8 mouse cellular contexts compared by ENCODE assay signal in the genomic region with DNA sequence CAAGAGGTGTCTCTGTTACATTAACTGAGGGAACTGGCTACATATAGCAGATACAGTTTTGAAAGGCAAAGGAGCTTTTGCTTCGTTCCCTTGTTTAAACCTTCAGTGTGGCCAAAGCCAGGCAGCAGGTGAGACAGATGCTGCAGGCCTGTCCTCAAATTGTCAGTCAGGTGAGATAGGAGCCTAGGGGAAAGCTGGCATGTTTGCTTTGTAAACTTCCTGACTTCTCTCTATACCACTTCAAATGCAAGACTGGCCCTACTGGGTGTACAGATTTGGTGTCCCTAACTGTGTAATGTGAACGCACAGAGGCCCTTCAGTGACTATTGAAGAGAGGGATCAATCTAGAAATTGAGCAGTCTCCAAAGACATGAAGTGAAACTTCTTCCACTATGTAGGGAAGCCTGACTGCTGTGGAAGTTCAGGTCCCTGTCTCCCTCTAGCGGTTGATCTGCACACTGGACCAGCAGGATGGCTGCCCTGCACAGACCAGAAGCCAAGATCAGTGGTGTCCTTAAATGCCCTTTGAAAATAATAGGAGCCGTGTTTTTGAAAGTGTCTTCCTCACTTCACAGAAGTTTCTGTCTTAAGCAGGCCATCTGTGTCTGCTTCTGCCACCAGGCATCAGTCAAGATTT. TPM values are rescaled to one million over a fixed set of nuclear protein-coding genes. Genes with fewer than 3 reads are reported as not detected.
A peak's percentile ranks its signal among the peaks of the same experiment; 100 is the strongest.
DNase-seq lines count a peak whose midpoint lies in the region; ATAC-seq and TF ChIP-seq lines count a peak whose summit lies in the region.

No protein-coding gene starts in this region.

- TF ChIP-seq CTCF in forebrain, postnatal 0 days (IDR thresholded peaks at IDR 0.05; ENCODE audit: low read depth), result peak; percentile 97
- peak; percentile 89 for TF ChIP-seq CTCF in layer of hippocampus, adult 2 months (conservative IDR thresholded peaks at IDR 0.05)

- no peaks in the 10 kb centered on the region for H3K27me3 ChIP-seq in forebrain, postnatal 0 days (ENCODE audit: insufficient read depth, low read length)
- no peaks in the 10 kb centered on the region for H3K27me3 ChIP-seq in hindbrain, embryonic 10.5 days (ENCODE audit: insufficient read depth, poor library complexity, severe bottlenecking)
- no peaks in the 10 kb centered on the region for H3K27me3 ChIP-seq in lung, embryonic 16.5 days (ENCODE audit: control insufficient read depth, insufficient read depth, low read depth, low read length)

- peak; percentile 83 for DNase-seq in Muller cell, postnatal 12 days (ENCODE audit: inconsistent ontology term)
- DNase-seq in cerebellum, adult 18-20 months, result peak; percentile 63 to 76
- DNase-seq in forebrain, postnatal 0 days, result peak; percentile 85
- DNase-seq in hindbrain, embryonic 10.5 days (ENCODE audit: low spot score), result peak; percentile 73
- DNase-seq in layer of hippocampus, adult 2 months (ENCODE audit: low spot score in 2 of 2), result peak; percentile 43 to 64
- peak; percentile 45 for DNase-seq in ovary, postnatal 36 days (ENCODE audit: low spot score)
- peak; percentile 73 for DNase-seq in yolk sac, embryonic 10.5 days (ENCODE audit: low spot score)

- no peak overlapping the region for H3K9ac ChIP-seq in forebrain, postnatal 0 days
- H3K9ac ChIP-seq in lung, embryonic 16.5 days (ENCODE audit: low read length), result no peak overlapping the region

- H3K4me2 ChIP-seq in forebrain, postnatal 0 days (ENCODE audit: low read depth), result no peak overlapping the region
- no peak overlapping the region for H3K4me2 ChIP-seq in lung, embryonic 16.5 days (ENCODE audit: low read depth, low read length)

- no peaks in the 10 kb centered on the region for H3K4me1 ChIP-seq in forebrain, postnatal 0 days (ENCODE audit: insufficient read depth)
- H3K4me1 ChIP-seq in hindbrain, embryonic 10.5 days (replicated peaks), result peaks cover 2% of the 10 kb centered on the region
- H3K4me1 ChIP-seq in lung, embryonic 16.5 days (replicated peaks; ENCODE audit: control insufficient read depth, insufficient read depth, low read length), result peaks cover 6% of the 10 kb centered on the region; the same call in 1 of the 2 replicates

- H3K9me3 ChIP-seq in forebrain, postnatal 0 days (ENCODE audit: low read length), result no peaks in the 10 kb centered on the region
- no peaks in the 10 kb centered on the region for H3K9me3 ChIP-seq in hindbrain, embryonic 10.5 days
- H3K9me3 ChIP-seq in lung, embryonic 16.5 days (ENCODE audit: control insufficient read depth, low read length), result no peaks in the 10 kb centered on the region

- 22% methylated on average over 4 of the region's 4 CpGs for WGBS in forebrain, postnatal 0 days
- WGBS in hindbrain, embryonic 10.5 days, result 25% methylated on average over 4 of the region's 4 CpGs
- WGBS in lung, embryonic 16.5 days, result 10% methylated on average over 4 of the region's 4 CpGs

- peak; percentile 95 for ATAC-seq in forebrain, postnatal 0 days
- peak; percentile 90 for ATAC-seq in lung, embryonic 16.5 days (ENCODE audit: low read depth)

- no peaks in the 10 kb centered on the region for H3K36me3 ChIP-seq in forebrain, postnatal 0 days (ENCODE audit: insufficient read depth)
- H3K36me3 ChIP-seq in hindbrain, embryonic 10.5 days, result no peaks in the 10 kb centered on the region
- no peaks in the 10 kb centered on the region for H3K36me3 ChIP-seq in lung, embryonic 16.5 days (ENCODE audit: control insufficient read depth, insufficient read depth, low read length)

- no peak overlapping the region for H3K4me3 ChIP-seq in forebrain, postnatal 0 days (ENCODE audit: low read depth, low read length)
- H3K4me3 ChIP-seq in hindbrain, embryonic 10.5 days, result no peak overlapping the region
- no peak overlapping the region for H3K4me3 ChIP-seq in layer of hippocampus, adult 2 months
- H3K4me3 ChIP-seq in lung, embryonic 16.5 days (ENCODE audit: low read length), result no peak overlapping the region

- H3K27ac ChIP-seq in forebrain, postnatal 0 days (ENCODE audit: low read depth, low read length), result no peak overlapping the region
- no peak overlapping the region for H3K27ac ChIP-seq in hindbrain, embryonic 10.5 days
- no peak overlapping the region for H3K27ac ChIP-seq in layer of hippocampus, adult 2 months
- no peak overlapping the region for H3K27ac ChIP-seq in lung, embryonic 16.5 days (ENCODE audit: low read length)

RNA-seq across cellular contexts. Expression of gene Thnsl1, which starts 56.0 kb away (rescaled TPM):
- 21.8 and 22.8 TPM in 2 replicates for total RNA-seq in forebrain, postnatal 0 days (2014; rRNA removed)
- 17.6 and 19.4 TPM in 2 replicates for polyA plus RNA-seq in forebrain, postnatal 0 days (2015; fragmentation: Nextera tagmentation; extraction: Ambion mirVana)
- 15.1 and 15.4 TPM in 2 replicates for polyA plus RNA-seq in hindbrain, embryonic 10.5 days (2016; fragmentation: Nextera tagmentation; extraction: Ambion mirVana)
- 10 to 100 TPM; 17.5 to 20.0 TPM for total RNA-seq in layer of hippocampus, adult 2 months (2021)
- 6.9 and 7.3 TPM in 2 replicates for polyA plus RNA-seq in lung, embryonic 16.5 days (2015; fragmentation: Nextera tagmentation; extraction: Ambion mirVana)

RNA-seq across cellular contexts. Expression of gene Enkur, which starts 56.3 kb away (rescaled TPM):
- 4.5 and 5.4 TPM in 2 replicates for total RNA-seq in forebrain, postnatal 0 days (2014; rRNA removed)
- 5.2 and 8.1 TPM in 2 replicates for polyA plus RNA-seq in forebrain, postnatal 0 days (2015; fragmentation: Nextera tagmentation; extraction: Ambion mirVana)
- 1.6 and 3.0 TPM in 2 replicates for polyA plus RNA-seq in hindbrain, embryonic 10.5 days (2016; fragmentation: Nextera tagmentation; extraction: Ambion mirVana)
- 1 to 10 TPM; 2.5 TPM for total RNA-seq in layer of hippocampus, adult 2 months (2021)
- 6.2 and 6.3 TPM in 2 replicates for polyA plus RNA-seq in lung, embryonic 16.5 days (2015; fragmentation: Nextera tagmentation; extraction: Ambion mirVana)
